Mouse (Mus musculus) lung, postnatal 0 days (tissue): Measurements from ENCODE around the gene Rims4. TPM values are rescaled to one million over a fixed set of nuclear protein-coding genes. Genes with fewer than 3 reads are reported as not detected.

Experiments
- ATAC-seq: fragments of 200-750 bp; cut with Nextera tagmentation; 2 replicates; pipeline ENCODE4 v1.8.0; 2017; ENCODE audit warnings: moderate library complexity
- DNase-seq: peaks from one replicate; pipeline ENCODE4 v3.0.0-alpha.2; 2016; ENCODE audit warnings: low spot score
- H3K27ac ChIP-seq: fragments of 300-500 bp; sonication (generic); 2 replicates; pipeline ENCODE4 v1.5.1; 2014; ENCODE audit warnings: antibody characterized with exemption, mild to moderate bottlenecking, low read length, mixed read lengths
- H3K27me3 ChIP-seq: fragments of 300-500 bp; sonication (generic); replicated peaks from 2 replicates; pipeline ENCODE4 v1.6.1; 2014; ENCODE audit warnings: low read length, mixed read lengths; ENCODE audit not compliant: insufficient read depth
- H3K36me3 ChIP-seq: fragments of 300-500 bp; sonication (generic); 2 replicates; pipeline ENCODE4 v1.6.1; 2014; ENCODE audit warnings: low read length, mixed read lengths; ENCODE audit not compliant: insufficient read depth
- H3K4me1 ChIP-seq: fragments of 300-500 bp; sonication (generic); 2 replicates; pipeline ENCODE4 v1.6.1; 2014; ENCODE audit warnings: antibody characterized with exemption, low read depth, low read length, mixed read lengths; ENCODE audit not compliant: insufficient read depth
- H3K4me2 ChIP-seq: fragments of 300-500 bp; sonication (generic); replicated peaks from 2 replicates; pipeline ENCODE4 v1.6.1; 2014; ENCODE audit warnings: low read depth, mild to moderate bottlenecking, low read length, moderate library complexity, mixed read lengths
- H3K4me3 ChIP-seq: fragments of 300-500 bp; sonication (generic); 2 replicates; pipeline ENCODE4 v1.5.1; 2014; ENCODE audit warnings: low read depth, low read length
- H3K9ac ChIP-seq: fragments of 300-500 bp; sonication (generic); replicated peaks from 2 replicates; pipeline ENCODE4 v1.6.1; 2014; ENCODE audit warnings: low read depth, mild to moderate bottlenecking
- H3K9me3 ChIP-seq: fragments of 300-500 bp; sonication (generic); 2 replicates; pipeline ENCODE4 v1.6.1; 2016; ENCODE audit warnings: low read length, mixed read lengths
- CTCF ChIP-seq: IDR thresholded peaks from 2 replicates; pipeline ENCODE4 v1.5.1; 2016; ENCODE audit warnings: antibody characterized with exemption, mild to moderate bottlenecking
- EP300 ChIP-seq: IDR thresholded peaks from 2 replicates; pipeline ENCODE4 v1.6.1; 2016; ENCODE audit warnings: antibody characterized with exemption, mild to moderate bottlenecking, control low read depth
- WGBS: fragments of 180-500 bp; shearing (Covaris S2); extraction: QIAGEN DNeasy Blood & Tissue Kit; methylation state at CpG from one replicate; pipeline ENCODE4 v1.1.7; 2014; 5-methylcytosine and 5-hydroxymethylcytosine counted together
- polyA plus RNA-seq: library from polyadenylated mRNA; unstranded; fragments of >200 nt; fragmentation: Nextera tagmentation; extraction: Ambion mirVana; gene quantifications from 2 replicates; pipeline ENCODE4 v1.2.1, GENCODE M21; 2015

Rims4 gene
- 0.06 and 0.13 TPM in 2 replicates for polyA plus RNA-seq

GRCm38 (mm10) chr2:163918317-163919258 is at the start of gene Rims4:
TSS of gene Rims4 (minus strand) at chr2:163918683.
- Histone ChIP-seq H3K27ac (no peak within 1 kb of the TSS), H3K4me3 (peak within 1 kb of the TSS; percentile 38), H3K27me3 (peaks cover 60% of the 10 kb centered on the region), H3K36me3 (no peaks in the 10 kb centered on the region), H3K9ac (no peak within 1 kb of the TSS), H3K4me2 (peak within 1 kb of the TSS; percentile 65), H3K4me1 (no peaks in the 10 kb centered on the region), H3K9me3 (no peaks in the 10 kb centered on the region)
- DNase-seq (no peak), ATAC-seq (peak; percentile 75)
- WGBS: 4% methylated on average over 36 of the region's 115 CpGs
- TF ChIP-seq CTCF: no peak
- TF ChIP-seq EP300: no peak

- no peak overlapping the region for H3K4me3 ChIP-seq
- ATAC-seq (peak; percentile 55; the same call in 1 of the 2 replicates), DNase-seq (peak; percentile 20)
- no peak overlapping the region for H3K4me2 ChIP-seq
- no peaks in the 10 kb centered on the region for H3K4me1 ChIP-seq
- no peak overlapping the region for H3K27ac ChIP-seq
- no peaks in the 10 kb centered on the region for H3K9me3 ChIP-seq
- no peaks in the 10 kb centered on the region for H3K27me3 ChIP-seq
- H3K9ac ChIP-seq: no peak overlapping the region
- no peak for TF ChIP-seq CTCF
- no peak for TF ChIP-seq EP300
- no peaks in the 10 kb centered on the region for H3K36me3 ChIP-seq
- 55% methylated on average over 7 of the region's 7 CpGs for WGBS
Observed at GRCm38 (mm10) chr2:163965706-163966105, 47.2 kb upstream of the Rims4 start.

- no peak for TF ChIP-seq EP300
- no peak for TF ChIP-seq CTCF
- no peak overlapping the region for H3K4me2 ChIP-seq
- H3K4me3 ChIP-seq: no peak overlapping the region
- peak; percentile 73 for DNase-seq
- no peaks in the 10 kb centered on the region for H3K9me3 ChIP-seq
- 48% methylated on average over 17 of the region's 19 CpGs for WGBS
- ATAC-seq: peak; percentile 86
- H3K4me1 ChIP-seq: no peaks in the 10 kb centered on the region
- no peak overlapping the region for H3K9ac ChIP-seq
- no peaks in the 10 kb centered on the region for H3K36me3 ChIP-seq
- no peak overlapping the region for H3K27ac ChIP-seq
- H3K27me3 ChIP-seq: no peaks in the 10 kb centered on the region
Observed at GRCm38 (mm10) chr2:163964606-163965560, 46.4 kb upstream of the Rims4 start.

GRCm38 (mm10) chr2:163953622-163954310 is 35.3 kb upstream of the Rims4 start:
- no peak overlapping the region for H3K4me3 ChIP-seq
- H3K27me3 ChIP-seq: no peaks in the 10 kb centered on the region
- no peak overlapping the region for H3K27ac ChIP-seq
- no peaks in the 10 kb centered on the region for H3K4me1 ChIP-seq
- H3K36me3 ChIP-seq: no peaks in the 10 kb centered on the region
- no peaks in the 10 kb centered on the region for H3K9me3 ChIP-seq
- no peak overlapping the region for H3K4me2 ChIP-seq
- ATAC-seq (no peak), DNase-seq (no peak)
- 65% methylated on average over 7 of the region's 7 CpGs for WGBS
- H3K9ac ChIP-seq: no peak overlapping the region
- TF ChIP-seq CTCF (no peak), EP300 (no peak)

- Histone ChIP-seq H3K4me1 (no peaks in the 10 kb centered on the region), H3K27me3 (no peaks in the 10 kb centered on the region), H3K36me3 (no peaks in the 10 kb centered on the region), H3K9me3 (no peaks in the 10 kb centered on the region), H3K4me3 (no peak overlapping the region), H3K9ac (no peak overlapping the region), H3K27ac (no peak overlapping the region), H3K4me2 (no peak overlapping the region)
- TF ChIP-seq CTCF (peak; percentile 84), EP300 (no peak)
- 20% methylated on average over 4 of the region's 4 CpGs for WGBS
- DNase-seq (peak; percentile 81), ATAC-seq (peak; percentile 65)
Observed at GRCm38 (mm10) chr2:163951770-163952169, 33.3 kb upstream of the Rims4 start.
